Mouse (Mus musculus) layer of hippocampus, adult 9-11 months (tissue): Measurements from ENCODE around the gene Pih1d1.
"Not testable (repeated sequence)": the region's sequence is repeated elsewhere in the genome, so short reads cannot be mapped to it uniquely, and the experiment has no call there.

ENCODE experiments used
- DNase-seq: peaks from one replicate; pipeline ENCODE4 v3.0.0; 2022

The Pih1d1 gene

DNA sequence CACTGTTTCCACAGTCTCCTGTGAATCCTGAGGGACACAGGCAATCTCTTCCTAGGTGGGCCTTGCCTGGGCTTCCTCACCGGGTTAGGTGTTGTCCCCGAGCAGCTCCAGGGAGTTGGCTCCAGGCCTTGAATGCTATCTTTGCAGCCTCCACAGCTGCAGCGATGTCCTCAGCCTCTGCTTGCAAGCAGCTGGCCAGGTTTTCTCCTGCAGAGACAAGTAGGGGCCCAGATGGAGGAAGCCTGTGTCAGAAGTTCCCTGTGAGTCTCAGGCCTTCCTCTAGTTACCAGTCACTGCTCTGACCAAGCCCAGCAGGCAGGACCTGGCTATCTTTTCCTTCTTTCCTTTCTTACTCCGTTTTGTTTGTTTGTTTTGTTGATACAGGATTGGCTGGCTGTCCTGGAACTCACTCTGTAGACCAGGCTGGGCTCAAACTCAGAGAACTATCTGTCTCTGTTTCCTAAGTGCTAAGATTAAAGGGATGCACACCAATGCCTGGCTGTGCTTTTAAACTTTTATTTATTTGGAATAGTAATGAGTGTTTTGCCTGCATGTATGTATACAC, 5.5 kb upstream of the Pih1d1 start:
- DNase-seq: no peak

- no peak for DNase-seq
Measured at GRCm38 (mm10) chr7:45149545-45149944, 4.6 kb upstream of the Pih1d1 start.

- DNase-seq: no peak
Measured at GRCm38 (mm10) chr7:45150321-45150720, 3.8 kb upstream of the Pih1d1 start.

DNA sequence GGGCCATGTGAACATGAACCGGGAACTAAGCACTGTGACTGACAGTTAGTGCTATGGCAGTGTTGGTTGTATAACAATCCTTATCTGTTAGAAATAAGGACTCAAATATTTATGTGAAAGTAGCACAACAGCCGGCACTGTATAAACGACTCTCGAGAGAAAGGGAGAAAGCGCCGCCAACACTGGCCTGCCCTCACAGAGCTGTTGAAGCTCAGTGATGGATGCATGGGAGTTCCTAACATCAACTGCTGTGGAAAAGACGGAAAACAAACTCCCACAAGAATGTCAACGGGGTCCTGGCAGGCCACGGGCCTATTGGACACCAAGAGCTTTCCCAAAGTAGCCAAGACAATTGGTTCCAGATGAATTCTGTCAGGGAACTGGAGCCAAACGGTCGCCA, 2.8 kb upstream of the Pih1d1 start:
- DNase-seq: no peak

DNA sequence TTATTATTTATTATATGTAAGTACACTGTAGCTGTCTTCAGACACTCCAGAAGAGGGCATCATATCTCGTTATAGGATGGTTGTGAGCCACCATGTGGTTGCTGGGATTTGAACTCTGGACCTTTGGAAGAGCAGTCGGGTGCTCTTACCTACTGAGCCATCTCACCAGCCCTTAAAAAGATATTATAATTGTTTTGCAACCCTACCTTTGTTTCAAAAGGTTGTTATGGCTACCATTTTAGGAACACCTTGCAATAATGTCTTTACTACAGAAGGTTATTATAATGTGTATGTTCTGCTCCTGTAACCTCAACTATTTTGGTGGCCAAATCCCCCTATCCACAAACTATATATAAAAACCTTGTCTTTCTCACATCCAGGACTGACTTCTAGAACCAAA, 1.1 kb upstream of the Pih1d1 start:
- not testable (repeated sequence) for DNase-seq

GRCm38 (mm10) chr7:45153586-45153985, 517 bp upstream of the Pih1d1 start:
- DNase-seq: no peak

- peak; percentile 66 for DNase-seq
Measured at GRCm38 (mm10) chr7:45154993-45155514, 951 bp downstream of the Pih1d1 start.

DNA sequence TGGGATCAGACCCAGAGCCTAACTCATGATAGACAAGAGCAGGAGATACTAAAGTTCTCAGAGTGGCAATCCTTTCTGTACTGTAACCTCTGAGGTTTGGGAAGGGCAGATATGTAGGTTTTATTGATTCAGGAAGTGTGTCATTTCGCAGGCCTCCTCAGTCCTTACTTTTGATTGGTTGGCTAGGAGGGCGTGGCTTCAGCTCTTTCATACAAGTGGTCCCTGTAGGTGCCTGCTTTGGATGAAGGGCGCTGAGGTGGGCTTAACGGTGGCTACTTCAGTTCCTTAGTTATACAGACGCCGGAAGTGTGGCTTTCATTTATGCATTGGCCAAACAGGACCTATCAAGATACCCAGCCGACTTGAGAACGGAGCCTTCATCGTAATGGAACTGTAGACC, 1.5 kb downstream of the Pih1d1 start:
- DNase-seq: no peak

GRCm38 (mm10) chr7:45156206-45156605, 2.1 kb downstream of the Pih1d1 start:
- DNase-seq: no peak

DNA sequence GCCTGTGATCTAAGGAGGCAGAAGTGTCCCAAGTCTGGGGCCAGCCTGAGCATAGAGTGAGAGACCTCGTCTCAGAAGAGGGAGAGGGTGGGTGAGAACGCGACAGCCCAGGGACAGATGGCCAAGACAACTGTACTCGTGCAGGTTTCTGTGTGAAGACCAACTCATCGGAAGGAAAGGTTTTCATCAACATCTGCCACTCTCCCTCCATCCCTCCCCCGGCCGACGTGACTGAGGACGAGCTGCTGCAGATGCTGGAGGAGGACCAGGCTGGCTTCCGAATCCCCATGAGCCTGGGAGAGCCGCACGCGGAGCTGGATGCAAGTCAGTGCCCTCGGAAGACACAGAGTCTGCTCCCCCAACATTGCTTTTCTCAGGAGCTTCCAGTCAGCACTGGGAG, 3.4 kb downstream of the Pih1d1 start:
- no peak for DNase-seq

GRCm38 (mm10) chr7:45158991-45159390, 4.9 kb downstream of the Pih1d1 start:
- no peak for DNase-seq

DNA sequence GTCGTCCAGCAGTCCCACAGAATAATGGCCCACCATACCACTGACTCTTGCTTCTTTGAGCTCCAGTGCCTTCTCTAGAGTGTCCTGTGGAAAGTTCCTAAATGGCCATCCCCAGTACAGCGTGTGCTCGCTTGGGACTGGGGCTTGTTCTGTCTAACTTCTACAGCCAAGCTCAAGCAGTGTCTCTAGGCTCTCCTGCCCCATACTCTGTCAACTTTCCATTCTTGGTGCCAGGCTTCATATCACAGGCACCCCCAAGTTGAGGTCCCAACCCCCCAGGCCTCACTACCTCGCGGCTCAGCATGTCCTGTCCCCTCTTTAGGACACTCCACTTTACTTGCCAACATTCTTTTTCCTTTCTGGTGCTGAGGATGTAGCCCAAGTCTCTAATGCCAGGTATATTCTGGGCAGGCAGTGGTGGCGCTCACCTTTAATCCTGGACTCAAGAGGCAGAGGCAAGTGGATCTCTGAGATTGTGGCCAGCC, 6.3 kb downstream of the Pih1d1 start:
- no peak for DNase-seq

DNA sequence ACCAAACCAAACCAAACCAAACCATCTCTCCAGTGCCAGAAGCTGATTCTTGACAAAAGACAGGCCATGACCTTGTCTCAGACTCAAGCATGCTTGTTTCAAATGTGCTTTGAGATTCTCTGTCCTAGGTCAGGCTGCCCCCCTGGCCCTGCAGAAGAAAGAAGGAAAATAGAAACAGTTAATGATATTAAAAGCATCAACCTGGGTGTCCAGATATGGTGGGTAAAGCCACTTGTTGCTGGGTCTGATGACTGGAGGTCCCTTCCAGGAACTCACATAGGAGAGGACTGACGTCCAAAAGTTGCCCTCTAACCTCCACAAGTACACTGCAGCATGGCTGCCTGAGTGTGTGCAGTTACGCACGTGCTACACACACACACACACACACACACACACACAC, 6.8 kb downstream of the Pih1d1 start:
- DNase-seq: no peak

- peak; percentile 95 for DNase-seq
Measured at GRCm38 (mm10) chr7:45161612-45162473, 7.7 kb downstream of the Pih1d1 start.

GRCm38 (mm10) chr7:45162551-45162950, 8.4 kb downstream of the Pih1d1 start:
- peak; percentile 57 for DNase-seq

- no peak for DNase-seq
Measured at GRCm38 (mm10) chr7:45162996-45163615, 9.0 kb downstream of the Pih1d1 start.

GRCm38 (mm10) chr7:45163735-45164490, 9.8 kb downstream of the Pih1d1 start, which contains the start of gene Slc17a7:
TSS of gene Slc17a7 (plus strand) at chr7:45163949.
- DNase-seq: peak; percentile 61

DNA sequence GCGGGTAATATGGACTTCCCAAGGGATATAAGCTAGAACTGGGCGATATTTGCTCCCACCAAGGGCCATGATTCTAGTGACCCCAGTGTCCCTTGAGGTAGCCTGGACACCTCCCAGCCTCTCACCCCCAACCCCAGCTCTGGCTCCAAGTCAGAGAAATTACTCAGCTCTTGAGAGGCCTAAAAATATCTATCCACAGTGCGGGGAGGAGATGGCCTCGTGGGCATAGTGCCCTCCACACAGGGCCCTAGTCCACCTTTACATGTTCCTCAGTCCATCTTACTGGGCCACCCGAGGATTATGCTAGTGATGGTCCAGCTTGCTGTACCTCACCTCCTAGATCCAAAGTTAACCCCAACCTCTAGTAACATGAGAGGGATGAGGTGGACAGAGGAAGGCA, 10.7 kb downstream of the Pih1d1 start:
- no peak for DNase-seq

DNA sequence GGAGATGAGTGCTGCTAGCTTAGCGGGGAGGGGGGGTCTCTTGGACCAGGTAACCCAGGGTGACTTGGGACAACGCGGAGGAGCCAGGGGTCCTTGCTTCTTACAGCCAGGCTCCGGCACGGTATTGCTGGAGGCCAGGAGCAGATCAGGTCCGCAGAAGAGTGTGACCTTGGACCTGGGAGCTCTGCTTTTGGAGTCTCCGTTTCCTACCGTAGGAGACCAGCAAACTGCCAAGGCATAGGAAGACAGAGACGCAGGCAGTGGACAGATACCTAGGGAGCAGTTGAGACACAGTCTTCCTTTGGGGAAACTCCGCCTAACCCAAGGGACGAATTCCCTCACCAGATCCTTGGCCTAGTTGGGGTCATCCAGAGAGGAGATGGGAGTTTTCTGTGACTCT, 11.6 kb downstream of the Pih1d1 start:
- DNase-seq: no peak

- peak; percentile 75 for DNase-seq
Measured at GRCm38 (mm10) chr7:45166950-45167401, 12.9 kb downstream of the Pih1d1 start.

DNA sequence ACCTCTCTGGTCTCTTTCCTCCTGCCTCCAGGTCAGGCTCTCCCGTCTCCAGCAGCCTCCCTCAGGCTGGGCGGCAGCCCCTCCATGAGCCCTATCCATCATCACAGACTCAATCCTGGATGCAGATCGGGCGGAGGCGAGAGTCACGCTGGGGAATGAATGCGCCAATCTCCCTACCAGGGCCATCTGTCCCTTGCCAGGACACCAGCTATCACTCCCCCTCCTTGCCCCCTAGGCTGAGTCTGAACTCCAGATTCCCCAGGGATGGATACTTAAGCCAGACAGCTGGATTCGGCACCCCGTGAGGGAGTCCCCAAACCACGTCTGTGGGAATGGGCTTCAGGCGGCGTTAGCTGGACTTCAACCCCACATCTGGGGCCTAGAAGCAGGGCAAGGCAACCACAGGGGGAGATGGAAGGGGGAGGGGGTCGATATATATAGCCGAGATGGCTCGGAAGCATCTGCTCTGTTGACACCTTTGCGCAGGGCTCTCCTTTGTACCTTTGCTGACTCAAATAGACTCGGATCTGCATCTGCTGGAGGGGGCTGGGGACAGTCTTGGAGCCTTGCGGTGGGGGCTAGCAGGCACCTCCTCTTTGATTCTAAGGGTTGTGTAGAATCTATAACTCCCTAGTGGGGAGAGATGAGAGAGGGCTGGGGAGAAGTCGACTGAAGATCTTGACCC, 13.8 kb downstream of the Pih1d1 start:
- peak; percentile 81 for DNase-seq

DNA sequence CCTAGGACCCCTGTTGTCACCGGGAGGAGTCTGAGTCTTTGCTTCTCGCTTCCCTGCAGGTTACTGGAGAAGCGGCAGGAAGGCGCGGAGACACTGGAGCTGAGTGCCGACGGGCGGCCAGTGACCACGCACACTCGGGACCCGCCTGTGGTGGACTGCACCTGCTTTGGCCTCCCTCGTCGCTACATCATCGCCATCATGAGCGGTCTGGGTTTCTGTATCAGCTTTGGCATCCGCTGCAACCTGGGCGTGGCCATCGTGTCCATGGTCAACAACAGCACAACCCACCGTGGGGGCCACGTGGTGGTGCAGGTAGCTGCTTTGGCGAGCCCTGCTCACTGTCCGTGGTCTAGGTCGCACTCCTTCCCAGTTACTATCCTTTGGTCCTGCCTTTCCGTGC, 14.6 kb downstream of the Pih1d1 start:
- DNase-seq: no peak
